Mouse (Mus musculus) heart, adult 2 months (tissue): Measurements from ENCODE around the gene Dock8.

ENCODE experiments used
- CTCF ChIP-seq: fragments of 200-600 bp; IDR thresholded peaks from 2 replicates; pipeline ENCODE4 v1.8.1; 2022; ENCODE audit warnings: antibody characterized with exemption, mild to moderate bottlenecking, moderate library complexity
- EP300 ChIP-seq: fragments of 200-500 bp; IDR thresholded peaks from 2 replicates; pipeline ENCODE4 v1.6.1; 2011; ENCODE audit warnings: low read depth, low read length, control low read depth; ENCODE audit not compliant: insufficient read depth
- POLR2A ChIP-seq: fragments of 200-500 bp; IDR thresholded peaks from 2 replicates; pipeline ENCODE4 v1.6.1; 2011; ENCODE audit warnings: mild to moderate bottlenecking, low read depth, low read length, control low read depth; ENCODE audit not compliant: insufficient read depth

DNA sequence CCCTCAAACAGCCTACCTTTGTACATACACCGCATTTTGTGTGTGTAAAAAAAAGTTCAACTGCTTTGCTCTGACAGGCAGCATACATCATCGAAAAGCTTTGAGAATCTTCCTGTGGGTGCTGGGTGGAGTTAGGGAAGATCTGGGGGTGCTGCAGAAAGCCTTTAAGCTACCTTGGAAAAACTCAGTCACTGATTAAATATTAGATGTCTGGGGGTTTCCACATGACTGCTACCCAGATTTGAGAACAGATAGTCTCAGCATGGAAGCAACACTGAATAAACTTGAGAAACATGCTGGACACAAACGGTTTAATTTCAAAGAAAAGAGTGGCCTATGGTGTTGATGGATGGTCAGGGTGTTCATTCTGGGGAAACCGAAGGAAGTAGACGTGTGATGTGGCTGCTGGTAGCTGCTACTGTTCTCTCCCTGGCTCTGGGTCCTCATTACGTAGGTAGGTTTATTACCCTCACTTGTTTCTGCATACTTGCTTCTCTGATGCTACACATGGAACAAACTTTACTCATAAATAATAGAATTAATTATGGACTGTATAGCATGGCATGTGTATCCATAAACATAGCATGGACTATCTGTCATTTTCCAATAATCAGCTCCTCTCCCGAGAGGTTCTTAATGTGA lies 15.4 kb upstream of the Dock8 start:
- TF ChIP-seq EP300 (no peak), CTCF (no peak), POLR2A (no peak)
